In genomic region chr11:5425106-5425505, GRCm38 (mm10) we compare ENCODE assay signal across 12 mouse cellular contexts. TPM values are rescaled to one million over a fixed set of nuclear protein-coding genes. Genes with fewer than 3 reads are reported as not detected.
DNase-seq lines count a peak whose midpoint lies in the region; ATAC-seq and TF ChIP-seq lines count a peak whose summit lies in the region.
"Had no signal": no experiment of that assay in that cellular context is flagged by ENCODE, and none has a peak within 500 bp of the region (broad histone marks: within the 10 kb centered on the region; RNA-seq: fewer than 3 reads in every experiment).

No protein-coding gene starts in this region.

- no peak overlapping the region for H3K4me3 ChIP-seq in heart, embryonic 16.5 days (ENCODE audit: low read length)
- no peak overlapping the region for H3K4me3 ChIP-seq in heart, embryonic 11.5 days (ENCODE audit: low read depth, low read length)
- no peak overlapping the region for H3K4me3 ChIP-seq in left cerebral cortex, adult 2 months
- H3K4me3 ChIP-seq in midbrain, embryonic 14.5 days (replicated peaks; ENCODE audit: low read depth, low read length), result no peak overlapping the region
- H3K4me3 ChIP-seq: myocyte had no signal

- no peak overlapping the region for H3K4me2 ChIP-seq in heart, embryonic 16.5 days (ENCODE audit: low read depth, low read length)
- H3K4me2 ChIP-seq in heart, embryonic 11.5 days, result no peak overlapping the region
- no peak overlapping the region for H3K4me2 ChIP-seq in midbrain, embryonic 14.5 days (ENCODE audit: low read length)

- no peak overlapping the region for H3K9ac ChIP-seq in heart, embryonic 16.5 days (ENCODE audit: low read length)
- H3K9ac ChIP-seq in heart, embryonic 11.5 days (ENCODE audit: low read depth, low read length), result no peak overlapping the region
- no peak overlapping the region for H3K9ac ChIP-seq in midbrain, embryonic 14.5 days (replicated peaks; ENCODE audit: low read length)
- H3K9ac ChIP-seq: liver, embryonic 14.5 days had no signal

- H3K27ac ChIP-seq in heart, embryonic 16.5 days (ENCODE audit: low read length), result peak overlapping the region; percentile 25
- no peak overlapping the region for H3K27ac ChIP-seq in heart, embryonic 11.5 days (ENCODE audit: low read depth, low read length)
- 0 out of 2 replicates have a peak overlapping the region, but pooled peaks have one; percentile 10 for H3K27ac ChIP-seq in left cerebral cortex, adult 2 months
- H3K27ac ChIP-seq in midbrain, embryonic 14.5 days (replicated peaks; ENCODE audit: low read depth, low read length), result no peak overlapping the region
- H3K27ac ChIP-seq: liver, embryonic 14.5 days; macrophage had no signal

- TF ChIP-seq CTCF in left cerebral cortex, adult 2 months (IDR thresholded peaks at IDR 0.05), result no peak

- no peak for ATAC-seq in heart, embryonic 16.5 days (replicated peaks; ENCODE audit: extremely low read depth, insufficient read depth, low FRiP score)
- no peak for ATAC-seq in heart, embryonic 11.5 days (replicated peaks; ENCODE audit: insufficient number of reproducible peaks, low FRiP score, low TSS enrichment)
- peak; percentile 87 for ATAC-seq in cerebellum, adult (ENCODE audit: insufficient number of reproducible peaks, low FRiP score, low TSS enrichment)
- no peak for ATAC-seq in megakaryocyte progenitor cell, adult 5-6 weeks (replicated peaks; ENCODE audit: poor library complexity)
- no peak for ATAC-seq in midbrain, embryonic 14.5 days (ENCODE audit: low FRiP score, low TSS enrichment)
- ATAC-seq: intestine, embryonic 16.5 days had no signal

- 25% methylated on average over 2 of the region's 2 CpGs for WGBS in heart, embryonic 16.5 days
- WGBS in heart, embryonic 11.5 days (ENCODE audit: insufficient replicate concordance), result 22% methylated on average over 2 of the region's 2 CpGs
- WGBS in midbrain, embryonic 14.5 days, result 28% methylated on average over 2 of the region's 2 CpGs

- intact Hi-C loops in left cerebral cortex, adult 2 months (cut with DNase I), result no loop called here

- H3K9me3 ChIP-seq in heart, embryonic 16.5 days (replicated peaks; ENCODE audit: control insufficient read depth, low read length), result no peaks in the 10 kb centered on the region
- H3K9me3 ChIP-seq in heart, embryonic 11.5 days (replicated peaks; ENCODE audit: control insufficient read depth, low read length), result no peaks in the 10 kb centered on the region
- no peaks in the 10 kb centered on the region for H3K9me3 ChIP-seq in midbrain, embryonic 14.5 days (ENCODE audit: control insufficient read depth, low read length)

- no peaks in the 10 kb centered on the region for H3K27me3 ChIP-seq in heart, embryonic 16.5 days (ENCODE audit: control insufficient read depth, insufficient read depth, low read length)
- no peaks in the 10 kb centered on the region for H3K27me3 ChIP-seq in heart, embryonic 11.5 days (ENCODE audit: control insufficient read depth, insufficient read depth, low read length)
- H3K27me3 ChIP-seq in midbrain, embryonic 14.5 days (ENCODE audit: control insufficient read depth, insufficient read depth, low read length), result no peaks in the 10 kb centered on the region

- peaks cover 51% of the 10 kb centered on the region for H3K4me1 ChIP-seq in heart, embryonic 16.5 days (ENCODE audit: control insufficient read depth, insufficient read depth, low read length)
- peaks cover 23% of the 10 kb centered on the region for H3K4me1 ChIP-seq in heart, embryonic 11.5 days (ENCODE audit: control insufficient read depth, insufficient read depth, low read length)
- H3K4me1 ChIP-seq in midbrain, embryonic 14.5 days (ENCODE audit: control insufficient read depth, insufficient read depth, low read length), result no peaks in the 10 kb centered on the region

- H3K36me3 ChIP-seq in heart, embryonic 16.5 days (ENCODE audit: control insufficient read depth, insufficient read depth), result no peaks in the 10 kb centered on the region
- H3K36me3 ChIP-seq in heart, embryonic 11.5 days (ENCODE audit: control insufficient read depth, insufficient read depth, low read length), result no peaks in the 10 kb centered on the region
- no peaks in the 10 kb centered on the region for H3K36me3 ChIP-seq in midbrain, embryonic 14.5 days (ENCODE audit: control insufficient read depth, insufficient read depth, low read length)

- peak; percentile 82 to 88 for DNase-seq in cerebellum, postnatal 10 days
- DNase-seq in left cerebral cortex, adult 2 months (ENCODE audit: extremely low spot score in 1 of 2, low spot score in 2 of 2), result no peak
- no peak for DNase-seq in midbrain, embryonic 14.5 days
- DNase-seq: embryo, embryonic 11 days had no signal

RNA-seq across cellular contexts. Expression of gene Znrf3, which starts 19.5 kb away (rescaled TPM):
- 6.5 and 7.3 TPM in 2 replicates for polyA plus RNA-seq in heart, embryonic 16.5 days (2015; fragmentation: Nextera tagmentation; extraction: Ambion mirVana)
- polyA plus RNA-seq in heart, embryonic 11.5 days (2014; fragmentation: Nextera tagmentation; extraction: Ambion mirVana), result 7.3 and 9.3 TPM in 2 replicates
- 10 to 100 TPM; 19.5 to 20.7 TPM for total RNA-seq in left cerebral cortex, adult 2 months (2021)
- total RNA-seq in megakaryocyte progenitor cell, adult 5-6 weeks (2015), result 4.7 and 9.3 TPM in 2 replicates
- total RNA-seq in megakaryocyte progenitor cell, adult 5-6 weeks (2017), result 2.1 and 2.7 TPM in 2 replicates
- polyA plus RNA-seq in midbrain, embryonic 14.5 days (2014; fragmentation: Nextera tagmentation; extraction: Ambion mirVana), result 7.2 and 7.8 TPM in 2 replicates

Comparison
In these comparisons a context has a peak if more than half of its experiments do, and no peak if none do; other contexts are left out.
1. H3K27ac ChIP-seq: peak in heart, embryonic 16.5 days (single experiment) and left cerebral cortex, adult 2 months (single experiment); none in heart, embryonic 11.5 days (single experiment) and midbrain, embryonic 14.5 days (single experiment).
2. DNase-seq: peak in cerebellum, postnatal 10 days (2 of 2); none in left cerebral cortex, adult 2 months (0 of 2) and midbrain, embryonic 14.5 days (single experiment).